Mouse (Mus musculus) gastrocnemius, adult 8-10 months (tissue): ENCODE measurements around the gene Nav2. TPM values are rescaled to one million over a fixed set of nuclear protein-coding genes. Genes with fewer than 3 reads are reported as not detected.
A peak's percentile ranks its signal among the peaks of the same experiment; 100 is the strongest.

ENCODE experiments used
- DNase-seq, 2 experiments: peaks; one replicate each; pipeline ENCODE4 v3.0.0; 2022; ENCODE audit warnings: low spot score in 2 of 2
- total RNA-seq, 4 experiments: library from RNA; stranded (reverse); gene quantifications; 2 replicates each; pipeline ENCODE4 v1.2.4; 2022

Nav2 gene
- total RNA-seq, 4 experiments from 2014 or later = 15.9 to 30.8 (median 25.7) TPM

DNA sequence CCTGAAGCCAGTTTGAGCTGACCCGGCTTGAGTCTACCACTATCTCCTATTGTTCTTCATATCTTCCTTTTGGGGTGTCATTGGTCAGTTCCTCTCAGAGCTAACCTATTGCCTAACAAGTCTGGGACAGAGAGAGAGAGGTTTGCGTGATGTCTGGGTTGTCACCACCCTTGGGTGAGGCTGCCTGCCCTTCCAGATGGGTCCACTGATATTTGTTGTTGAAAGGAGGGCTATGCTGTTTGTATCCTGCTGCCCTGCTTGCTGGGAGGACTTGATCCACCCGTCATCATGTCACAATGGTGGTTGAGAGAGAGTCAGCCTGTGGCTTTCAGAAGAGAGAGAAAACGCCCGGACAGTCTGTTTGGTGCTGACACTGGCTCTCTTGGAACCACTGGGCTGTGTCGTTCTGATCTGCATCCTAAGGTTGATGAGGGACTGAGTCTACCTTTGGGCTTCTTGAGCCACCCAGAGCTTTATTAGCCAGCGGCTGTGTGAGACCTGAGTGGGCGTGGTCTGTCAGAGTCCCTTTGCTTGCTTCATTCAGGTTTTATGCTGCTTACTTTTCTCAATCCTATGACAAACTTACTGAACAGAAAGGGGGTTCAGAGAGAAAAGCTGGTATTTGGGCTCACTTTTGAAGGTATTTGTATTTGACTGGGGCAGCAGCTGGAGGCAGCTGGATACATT lies 441.9 kb downstream of the Nav2 start:
- no peak for DNase-seq

DNA sequence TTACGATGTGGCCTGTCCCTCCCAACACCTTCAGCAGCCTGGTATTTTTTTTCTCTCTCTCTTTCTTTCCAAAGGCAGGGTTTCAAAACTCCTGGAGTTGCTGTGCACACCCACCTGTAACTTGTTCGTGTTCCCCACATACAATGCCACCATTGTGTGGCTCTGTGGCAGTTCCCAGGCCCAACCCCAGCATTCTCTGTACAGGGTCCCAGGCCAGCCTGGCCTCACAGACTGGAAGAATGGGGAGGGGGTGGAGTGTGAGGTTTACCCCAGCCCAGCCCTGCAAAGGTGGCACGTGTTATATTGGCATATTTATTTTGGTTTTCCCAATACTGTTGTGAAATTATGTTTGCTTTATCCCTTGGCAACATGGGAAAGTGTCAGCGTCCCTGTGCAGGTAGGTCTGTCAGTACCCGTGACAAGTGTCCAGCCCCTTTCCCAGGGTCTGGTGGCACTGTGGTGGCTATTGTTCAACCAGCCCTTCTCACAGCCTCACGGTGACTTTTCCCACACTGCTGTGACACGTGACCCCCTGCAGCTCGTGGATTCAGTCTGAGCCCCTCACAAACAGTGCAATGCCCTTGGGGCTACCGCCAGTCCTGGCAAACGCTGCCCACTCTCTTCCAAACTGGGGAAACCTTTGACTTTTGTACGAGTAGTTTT lies 443.2 kb downstream of the Nav2 start:
- DNase-seq = no peak

DNA sequence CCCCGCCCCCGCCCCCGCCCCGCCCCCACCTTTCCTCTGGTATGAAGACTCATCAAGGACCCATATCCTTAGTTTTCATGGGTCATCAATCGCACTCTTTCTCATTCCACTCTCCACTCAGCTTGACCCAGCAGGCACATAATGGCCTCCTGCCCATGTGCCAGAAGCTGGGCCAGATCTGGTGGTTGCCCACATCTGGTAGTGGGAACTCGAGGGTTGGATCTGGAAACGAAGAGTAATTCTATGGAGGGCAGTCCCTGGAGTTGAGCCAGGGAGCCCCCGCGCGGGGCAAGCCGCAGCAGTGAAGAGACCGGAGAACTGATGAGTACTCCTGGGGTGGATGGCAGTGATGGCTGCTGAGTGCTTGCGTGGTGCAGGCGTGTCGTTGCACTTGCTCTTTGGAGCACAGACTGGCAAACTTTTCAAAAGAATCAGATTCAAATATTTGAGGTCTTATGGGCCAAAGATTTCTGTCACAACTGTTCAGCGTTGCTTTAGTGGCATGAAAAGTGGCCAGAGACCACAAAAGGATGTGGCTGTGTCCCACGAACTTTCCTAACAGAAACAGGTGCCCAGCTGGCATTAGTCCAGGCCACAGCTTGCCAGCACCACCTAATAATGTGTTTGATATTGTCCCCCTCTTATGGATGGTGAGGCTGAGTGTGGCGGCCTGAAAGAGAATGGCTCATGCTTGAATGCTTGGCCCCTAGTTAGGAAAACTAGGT lies 449.1 kb downstream of the Nav2 start:
- DNase-seq = no peak

DNA sequence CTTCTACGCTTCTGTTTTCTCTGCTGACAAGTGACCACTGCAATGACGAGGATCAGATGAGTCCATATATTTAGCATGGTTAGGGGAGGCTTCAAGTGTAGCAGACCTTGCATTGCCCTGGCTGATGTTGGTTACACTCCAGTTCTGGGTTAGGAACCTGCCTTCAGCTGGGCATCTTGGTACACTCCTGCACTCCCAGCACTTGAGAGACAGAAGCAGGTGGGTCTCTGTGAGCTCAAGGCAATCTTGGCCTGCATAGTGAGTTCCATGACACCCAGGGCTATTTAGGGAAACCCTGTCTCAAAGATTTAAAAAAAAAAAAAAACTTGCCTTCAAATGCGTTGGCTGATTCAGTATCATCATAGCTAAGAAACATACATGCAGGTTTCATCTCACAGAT lies 450.6 kb downstream of the Nav2 start:
- DNase-seq = peak in 1 of 2 experiments; percentile 40

DNA sequence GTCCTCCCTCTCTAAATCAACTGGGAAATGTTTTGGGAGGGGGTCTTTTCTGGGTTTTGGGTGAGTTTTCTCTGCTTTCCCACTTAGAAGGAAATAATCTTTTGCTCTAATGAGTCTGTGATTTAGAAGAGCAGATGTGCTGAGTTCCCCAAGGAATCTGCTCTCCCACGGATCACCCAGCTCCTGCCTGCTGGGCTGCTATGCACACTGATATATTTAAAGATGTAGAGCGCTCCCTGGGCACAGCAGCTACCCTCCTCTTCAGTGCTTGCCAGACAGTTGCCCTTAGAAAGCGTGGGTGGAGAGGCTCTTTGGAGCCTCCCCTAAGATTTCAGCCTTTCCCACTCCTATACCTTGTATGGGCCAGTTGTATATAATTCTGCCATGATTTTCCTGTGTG lies 452.1 kb downstream of the Nav2 start:
- DNase-seq = no peak

DNA sequence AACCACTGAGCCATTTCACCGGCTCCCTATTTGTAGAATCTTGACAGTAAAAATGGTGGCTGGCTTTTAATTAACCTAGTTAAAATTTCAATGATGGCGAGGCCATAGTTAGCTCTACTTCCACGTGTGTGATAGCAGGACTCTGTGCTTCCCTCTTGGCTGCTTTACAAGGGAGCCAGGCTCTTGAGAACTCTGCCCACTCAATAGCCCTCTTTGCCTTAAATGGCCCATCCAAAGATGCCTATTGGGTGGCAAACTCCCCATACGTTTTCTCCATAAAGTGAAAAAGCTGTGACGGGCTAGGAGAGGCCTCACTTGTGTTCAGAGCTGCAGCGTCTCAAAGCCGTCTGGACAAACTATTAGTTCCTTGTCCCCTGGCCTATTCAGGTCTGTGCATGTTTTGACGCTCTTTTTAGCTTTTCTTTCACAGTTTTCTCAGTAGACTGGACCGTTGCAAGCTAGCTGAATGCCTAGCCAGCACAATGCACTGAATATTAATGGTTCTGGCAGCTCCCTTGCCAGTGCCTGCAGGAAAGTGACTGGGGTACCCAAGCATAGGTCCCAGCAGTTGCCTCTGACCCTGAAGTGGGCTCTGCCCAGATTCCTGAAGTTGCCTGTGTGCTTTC lies 453.1 kb downstream of the Nav2 start:
- no peak for DNase-seq

DNA sequence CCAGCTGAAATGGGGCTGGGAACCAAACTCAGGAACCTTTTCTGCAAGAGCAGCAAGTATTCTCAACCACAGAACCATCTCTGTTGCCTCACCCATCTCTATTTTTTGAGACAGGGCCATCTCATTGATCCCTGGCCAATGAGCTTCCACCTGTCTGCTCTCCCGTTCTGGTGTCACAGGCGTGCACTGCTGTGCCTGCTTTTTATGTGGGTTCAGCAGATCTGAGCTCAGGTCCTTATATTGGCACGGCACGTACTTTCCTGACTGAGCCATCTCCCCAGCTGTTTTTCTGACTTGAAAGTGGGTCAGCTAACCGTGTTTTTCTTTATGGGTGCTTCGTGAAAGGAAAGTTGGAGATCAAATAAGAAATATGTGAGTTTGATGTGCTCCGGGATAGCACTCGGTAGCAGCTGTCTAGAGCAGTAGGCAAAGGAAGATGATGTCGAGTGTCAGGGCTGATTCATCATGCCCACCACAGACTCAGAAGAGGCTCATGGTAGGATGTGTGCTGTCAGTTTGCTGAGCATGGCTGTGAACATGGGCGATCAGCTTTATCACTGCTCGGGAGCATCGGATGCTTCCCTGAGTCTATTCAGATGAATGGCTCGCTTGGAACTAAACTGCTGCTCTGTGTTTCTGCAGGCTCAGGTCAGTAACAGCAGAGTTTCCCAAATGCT lies 456.1 kb downstream of the Nav2 start:
- DNase-seq = no peak

DNA sequence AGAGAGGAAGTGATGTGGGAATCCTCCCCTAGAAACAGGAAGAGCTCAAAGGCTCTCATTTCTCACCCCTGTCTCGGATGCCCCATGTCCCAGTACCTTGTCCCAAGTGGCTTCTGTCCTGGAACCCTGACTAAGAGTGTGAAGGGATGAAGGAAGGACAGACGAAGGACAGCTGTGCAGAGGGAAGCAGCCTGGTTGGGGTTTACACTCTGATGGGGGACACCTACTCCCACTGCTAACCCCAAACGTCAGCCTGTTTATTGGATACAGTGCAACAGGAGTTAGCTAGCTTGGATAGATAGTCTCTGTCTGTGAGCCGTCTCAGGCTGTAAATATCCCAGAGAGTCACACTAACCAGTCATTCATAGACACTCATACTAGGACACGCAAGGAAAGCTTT lies 460.1 kb downstream of the Nav2 start:
- DNase-seq = no peak

DNA sequence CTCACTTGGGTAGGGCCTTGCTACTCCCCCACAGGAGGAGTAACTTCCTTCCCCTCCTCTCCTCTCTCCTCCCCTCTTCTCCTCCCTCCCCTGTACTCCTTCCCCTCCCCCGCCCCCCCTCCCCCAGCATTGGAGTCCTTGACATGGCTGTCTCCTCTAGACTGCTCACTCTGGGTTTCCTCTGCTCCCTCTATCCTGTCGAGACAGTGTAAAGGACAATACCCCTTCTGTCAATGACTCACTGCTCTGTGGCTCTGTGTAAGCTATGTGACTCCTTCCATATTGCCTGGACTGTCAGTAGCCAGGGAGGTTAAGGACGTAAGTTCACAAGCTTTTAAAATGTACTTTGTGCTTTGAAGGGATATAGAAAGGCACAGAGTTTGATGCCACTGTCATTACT lies 460.5 kb downstream of the Nav2 start:
- no peak for DNase-seq

DNA sequence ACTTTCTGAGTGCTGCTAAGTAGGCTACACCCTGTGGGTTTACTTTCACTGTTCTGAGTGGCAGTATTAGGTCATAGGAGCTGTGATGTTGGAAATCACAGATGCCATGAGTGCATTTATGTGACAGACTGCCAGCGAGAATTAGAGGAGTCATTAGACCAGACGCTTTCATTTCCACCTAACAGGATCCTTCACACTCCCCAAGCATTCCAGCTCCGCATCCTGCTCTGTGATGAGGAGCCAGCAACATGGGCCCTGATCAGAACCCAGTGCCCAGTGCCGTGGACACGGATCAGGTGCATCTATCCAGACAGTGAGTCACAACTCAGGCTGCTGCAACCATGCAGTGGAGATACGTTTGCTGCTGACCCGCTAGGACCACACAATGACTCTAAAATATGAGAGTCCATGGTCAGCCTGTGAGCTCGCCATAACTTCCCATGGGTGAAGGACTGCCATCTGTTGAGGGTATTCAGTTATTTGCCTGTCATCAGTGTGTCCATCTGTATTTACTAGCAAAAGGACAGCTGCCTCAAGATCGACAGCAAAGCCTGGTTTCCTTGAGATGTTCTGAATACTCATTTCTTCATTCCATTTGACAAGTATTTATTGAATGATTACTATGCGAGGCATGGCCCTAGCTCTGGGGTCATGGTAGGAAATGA lies 461.4 kb downstream of the Nav2 start:
- no peak for DNase-seq

DNA sequence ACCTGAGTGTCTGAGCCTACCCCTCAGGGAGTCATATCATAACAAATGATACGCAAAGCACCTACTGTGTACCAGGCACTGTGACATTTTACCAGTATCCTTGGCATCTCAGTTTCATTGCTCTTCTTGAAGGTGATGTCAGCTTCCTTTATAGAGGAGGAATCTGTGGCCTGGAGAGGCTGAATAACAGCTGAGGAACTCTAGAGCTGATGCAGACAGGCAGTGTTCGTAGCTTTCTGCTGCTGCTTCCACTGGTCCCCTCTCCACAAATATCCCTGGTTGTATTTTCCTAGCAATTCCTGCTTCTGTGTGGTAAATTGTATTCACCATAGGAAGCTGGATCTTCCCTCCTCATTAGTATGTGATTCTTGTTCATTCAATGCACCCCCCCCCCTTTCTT lies 462.8 kb downstream of the Nav2 start:
- no peak for DNase-seq

DNA sequence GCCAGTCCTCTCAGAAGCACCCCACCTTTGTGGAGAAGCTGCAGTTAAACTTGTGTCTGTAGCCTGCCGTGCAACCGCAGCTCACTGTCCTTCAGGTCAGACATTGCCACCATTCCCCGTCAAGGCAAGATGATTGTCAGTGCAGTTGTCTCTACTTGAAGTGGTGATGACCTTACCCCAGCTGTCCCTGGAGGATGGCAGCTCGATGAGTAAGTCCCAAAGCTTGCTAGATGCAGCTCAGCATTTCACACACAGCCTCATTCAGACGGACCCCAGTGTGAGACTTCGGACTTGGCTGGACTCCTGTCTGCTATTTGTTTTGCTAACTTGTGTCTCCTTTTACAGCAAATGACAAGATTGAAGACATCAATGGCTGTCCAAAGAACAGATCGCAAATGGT lies 463.5 kb downstream of the Nav2 start:
- no peak for DNase-seq

DNA sequence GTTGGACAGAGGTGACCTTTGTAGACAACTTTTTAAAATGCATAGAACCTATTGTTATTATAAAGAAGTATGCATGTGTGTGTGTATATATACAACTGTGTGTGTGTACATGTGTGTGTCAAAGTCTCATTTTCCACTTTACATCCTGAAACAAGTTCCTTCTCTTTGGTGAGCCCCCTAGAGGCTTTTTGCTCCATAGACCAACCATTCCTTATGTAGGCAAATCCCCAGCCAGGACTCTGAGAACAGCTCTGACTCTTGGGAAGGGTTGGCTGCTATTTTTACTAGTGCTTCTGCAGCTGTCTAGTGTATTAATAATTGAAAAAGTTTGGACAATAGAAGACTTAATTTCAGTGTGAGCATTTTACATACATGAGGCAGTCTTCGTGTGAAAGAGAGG lies 464.7 kb downstream of the Nav2 start:
- no peak for DNase-seq

DNA sequence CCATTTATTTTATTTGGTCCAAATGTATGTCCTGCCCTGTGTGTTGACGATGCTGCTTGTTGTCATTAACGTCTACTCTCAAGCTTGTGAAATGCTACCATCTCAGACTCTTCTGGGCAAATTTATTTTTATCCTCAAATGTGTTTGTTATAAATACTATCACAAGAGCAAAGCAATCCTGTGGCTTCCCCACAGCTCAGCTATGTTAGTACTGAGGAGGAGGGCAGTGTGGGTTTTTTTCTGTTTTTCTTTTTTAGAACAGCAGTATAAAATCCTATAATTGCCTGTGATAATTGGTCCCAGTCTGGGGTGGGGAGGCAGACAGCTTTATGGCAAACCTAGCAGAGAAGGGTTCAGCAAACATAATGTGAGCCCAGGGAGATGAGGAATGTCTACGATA lies 465.1 kb downstream of the Nav2 start:
- no peak for DNase-seq

DNA sequence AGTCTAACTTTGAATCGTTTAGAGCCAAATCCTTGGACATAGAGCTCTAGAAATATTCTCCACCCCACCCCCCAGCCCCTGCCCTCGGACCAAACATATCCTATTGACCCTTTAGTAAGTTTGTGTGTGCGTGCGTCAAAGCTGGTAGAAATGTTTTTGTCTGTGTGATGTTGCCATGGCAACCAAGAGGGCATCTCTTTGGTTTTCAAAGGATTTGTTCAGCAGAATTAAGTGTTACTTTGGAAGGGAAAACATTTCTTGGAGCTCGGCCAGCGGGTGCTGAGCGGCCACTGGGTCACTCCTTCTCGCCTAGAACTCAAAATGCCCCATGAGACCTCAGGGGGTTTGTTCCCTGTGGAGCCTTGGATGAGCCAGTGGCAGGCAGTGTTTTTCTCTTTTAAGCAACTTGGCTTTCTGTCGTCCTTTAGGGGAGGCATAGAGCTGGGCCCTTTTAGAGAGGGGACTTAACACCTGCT lies 467.0 kb downstream of the Nav2 start:
- no peak for DNase-seq

DNA sequence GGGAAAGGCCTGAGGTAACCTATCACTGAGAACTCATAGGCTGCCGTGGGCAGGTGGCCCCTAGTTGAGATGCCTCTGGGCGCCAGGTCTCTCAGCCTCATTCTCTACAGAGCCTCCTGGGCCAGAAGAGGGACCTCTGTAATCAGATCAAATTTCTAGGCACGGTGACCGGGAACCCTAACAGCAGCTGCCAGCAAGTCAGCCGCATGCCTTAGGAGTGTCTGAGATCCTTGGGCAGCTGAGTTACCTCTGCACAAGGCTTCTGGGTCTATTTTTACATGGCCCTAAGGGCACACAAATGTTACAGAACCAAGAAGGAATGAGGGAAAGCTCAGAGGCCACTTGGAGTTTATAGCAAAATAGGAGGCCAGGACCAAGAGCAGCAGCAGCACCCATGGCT lies 470.1 kb downstream of the Nav2 start:
- peak; percentile 36 to 72 for DNase-seq

DNA sequence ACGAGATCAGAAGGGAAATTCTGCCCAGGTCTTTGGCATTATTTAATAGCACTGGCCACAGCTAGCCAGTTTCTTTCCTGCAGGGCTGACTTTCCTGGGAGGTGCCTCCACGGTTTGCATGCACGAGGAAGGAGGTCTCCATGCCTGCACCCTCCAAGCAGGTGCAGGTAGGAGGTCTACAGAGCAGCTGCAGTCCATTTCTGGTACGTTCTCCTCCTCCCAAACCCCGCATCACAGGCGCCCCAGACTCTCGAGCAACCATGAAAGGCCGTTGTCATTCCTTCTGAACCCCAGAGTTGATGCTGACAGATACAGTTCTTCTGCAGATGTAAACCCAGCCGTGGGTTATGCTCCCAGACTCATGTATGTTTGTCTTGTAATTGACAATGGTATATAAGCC lies 472.4 kb downstream of the Nav2 start:
- DNase-seq = no peak

DNA sequence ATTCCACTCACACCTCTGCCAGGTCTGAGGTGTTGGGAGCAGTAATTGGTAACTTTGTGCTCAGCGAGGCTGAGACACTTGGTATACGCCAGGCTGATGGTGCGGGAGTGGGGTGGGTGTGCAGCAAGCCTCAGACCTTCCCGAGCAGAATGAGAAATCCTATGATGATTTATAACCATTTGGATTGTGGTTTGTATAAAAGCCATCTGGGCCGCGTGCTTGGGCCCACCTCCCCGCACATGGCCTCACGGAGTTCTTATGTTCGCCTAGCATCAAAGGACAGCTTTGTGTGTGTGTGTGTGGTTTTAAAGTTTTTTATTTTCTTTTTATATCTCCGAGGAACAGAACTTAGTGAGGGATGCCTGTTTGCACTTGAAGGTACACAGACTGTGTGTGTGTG lies 474.4 kb downstream of the Nav2 start:
- no peak for DNase-seq

DNA sequence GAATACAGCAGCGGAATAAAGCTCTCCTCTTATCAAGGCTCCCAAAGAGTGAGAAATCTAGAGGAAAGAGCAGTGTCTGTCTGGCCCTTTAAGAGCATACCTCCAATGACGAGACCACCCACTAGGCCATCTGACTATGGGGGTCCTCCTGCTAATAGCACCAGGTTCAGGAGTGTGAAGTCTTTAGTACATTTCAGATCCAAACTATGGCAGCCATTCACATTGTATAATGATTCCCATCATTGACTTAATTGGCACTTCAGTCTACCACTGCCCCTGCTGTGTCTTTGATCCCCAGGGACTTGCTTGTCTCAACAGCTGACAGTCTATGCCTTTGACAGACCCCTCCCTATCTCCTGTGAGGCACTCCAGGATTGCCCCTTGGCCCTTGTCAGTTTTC lies 479.6 kb downstream of the Nav2 start:
- no peak for DNase-seq

DNA sequence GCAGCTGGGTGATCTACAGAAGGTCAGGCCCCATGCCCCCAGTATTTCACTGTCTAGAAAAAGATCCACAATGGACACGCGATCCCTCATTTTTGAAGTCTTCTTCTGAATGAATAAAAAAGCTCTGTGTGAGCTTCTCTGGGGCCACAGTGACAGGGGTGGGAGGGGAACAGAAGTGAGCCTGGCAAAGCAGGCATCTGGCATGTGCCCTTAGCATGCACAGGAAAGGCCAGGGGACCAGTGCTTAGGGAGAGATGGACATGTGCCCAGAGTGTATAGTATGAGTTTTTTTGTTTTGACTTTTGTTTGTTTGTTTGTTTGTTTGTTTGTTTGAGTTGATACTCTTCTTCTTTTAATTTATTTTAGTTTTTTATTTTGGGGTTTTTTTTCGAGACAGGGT lies 481.8 kb downstream of the Nav2 start:
- no peak for DNase-seq

DNA sequence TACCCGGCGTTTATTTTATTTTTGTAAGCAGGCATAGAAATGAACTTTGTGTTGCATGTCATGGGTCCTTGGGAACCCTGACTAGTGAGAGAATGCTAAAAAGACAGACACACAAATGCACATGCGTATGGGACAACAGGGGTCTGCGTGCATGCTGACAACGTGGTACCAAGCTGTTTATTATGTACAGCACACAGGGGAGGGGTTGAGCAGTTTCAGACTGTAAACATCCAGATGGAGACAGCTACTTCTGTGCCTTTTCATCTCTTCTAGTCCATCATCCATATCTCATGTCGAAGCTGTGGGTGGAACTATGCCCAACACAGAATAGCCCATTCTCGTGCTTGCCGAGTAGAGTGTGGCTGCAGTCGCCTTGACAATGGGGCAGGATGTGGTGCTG lies 482.3 kb downstream of the Nav2 start:
- no peak for DNase-seq
